Mouse (Mus musculus): Measurements from ENCODE around the gene Tmem120b. TPM values are rescaled to one million over a fixed set of nuclear protein-coding genes. Genes with fewer than 3 reads are reported as not detected.

The Tmem120b gene
- total RNA-seq, 2 experiments from 2014 or later, result 11.1 to 11.7 TPM

DNA sequence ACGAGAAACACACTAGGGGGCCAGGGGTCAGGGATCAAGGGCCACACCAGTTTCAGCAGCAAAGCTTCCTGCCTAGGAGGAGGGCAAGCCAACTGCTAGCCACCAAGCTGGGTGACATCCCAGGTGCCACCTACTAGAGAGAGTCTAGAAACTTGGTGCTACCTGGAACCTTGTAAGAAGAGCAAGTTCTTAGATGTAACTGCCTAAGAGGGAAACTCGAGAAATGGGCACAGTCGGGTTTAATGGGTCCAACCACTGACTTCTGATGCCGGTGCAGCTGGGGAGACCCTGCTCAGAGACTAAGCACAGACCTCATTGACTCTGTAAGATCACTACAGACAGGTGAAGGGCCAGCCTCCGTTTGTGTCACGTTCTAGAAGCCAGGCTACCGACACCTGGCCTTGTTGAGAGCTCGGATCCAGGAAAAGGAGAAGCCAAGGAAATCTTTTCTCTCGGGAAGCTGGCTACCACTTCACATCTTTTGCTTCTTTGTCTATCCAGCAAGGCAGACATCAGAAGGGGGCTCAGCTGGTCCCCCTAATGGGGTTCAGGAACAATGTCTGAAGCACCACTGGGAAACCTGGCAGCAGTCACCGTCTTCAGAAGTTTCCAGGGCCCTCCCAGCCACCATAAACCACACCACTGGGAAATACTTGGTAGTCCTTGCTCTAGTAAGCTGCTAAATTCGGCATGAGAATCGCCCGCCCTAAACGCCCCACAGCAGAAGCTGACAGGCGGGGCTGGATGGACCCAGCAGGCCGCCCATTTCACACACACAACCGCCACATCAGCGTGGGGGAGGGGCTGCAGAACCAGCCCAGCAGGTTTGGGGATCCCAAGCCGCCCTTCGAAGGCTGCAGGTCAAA lies 69.1 kb downstream of the Tmem120b start:
- DNase-seq, result peak; percentile 93
- intact Hi-C loops (cut with DNase I), result no loop called here

DNA sequence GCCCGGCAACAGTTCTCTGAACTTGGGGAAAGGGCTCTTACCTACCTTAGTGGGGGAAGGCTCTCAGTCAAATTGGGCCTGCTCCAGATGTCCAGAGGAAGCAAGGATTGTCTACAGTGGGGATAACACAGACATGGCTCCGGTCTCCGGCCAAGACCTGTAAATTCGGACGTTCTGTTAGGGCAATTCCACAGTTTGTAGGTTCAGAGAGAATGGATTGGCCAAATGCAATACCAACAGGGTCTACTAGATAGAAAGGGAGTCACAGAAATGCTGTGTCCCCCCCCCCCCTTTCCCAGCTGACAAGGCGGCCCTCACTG lies 69.7 kb downstream of the Tmem120b start:
- intact Hi-C loops (cut with DNase I), result no loop called here
- no peak for DNase-seq

DNA sequence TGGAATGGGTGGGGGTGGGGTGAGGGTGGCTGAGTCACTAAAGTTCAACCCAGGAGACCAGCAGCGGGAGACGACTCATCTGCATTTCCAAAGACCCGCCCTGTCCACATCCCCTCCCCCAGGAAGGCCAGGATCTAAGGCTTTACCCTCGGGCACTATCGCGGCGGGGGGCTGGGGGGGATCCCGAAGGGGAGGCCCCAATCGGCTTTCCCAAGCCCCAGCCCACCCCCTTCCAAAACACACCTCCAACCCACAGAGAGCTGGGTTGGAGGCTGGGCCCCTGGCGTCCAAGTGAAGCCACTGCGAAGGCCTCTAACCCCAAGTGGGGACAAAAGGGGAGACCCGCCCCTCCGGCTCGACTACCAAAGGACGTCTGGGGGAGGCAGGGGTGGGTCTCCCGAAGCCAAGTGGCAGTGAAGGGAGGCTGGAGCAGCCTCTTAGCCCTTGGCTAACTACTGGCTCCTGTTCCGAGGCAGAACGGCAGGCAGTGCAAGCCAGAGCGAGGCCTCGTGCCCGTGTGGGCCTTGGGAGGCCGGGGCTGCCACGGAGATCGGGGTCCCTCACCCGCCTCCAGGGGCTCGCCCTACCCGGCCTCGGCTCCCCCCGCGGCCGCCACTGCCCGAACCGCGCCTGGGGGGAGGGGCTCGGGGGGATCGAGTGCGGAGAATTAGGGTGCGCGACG lies 70.2 kb downstream of the Tmem120b start:
- intact Hi-C loops (cut with DNase I), result no loop called here
- peak; percentile 88 for DNase-seq

DNA sequence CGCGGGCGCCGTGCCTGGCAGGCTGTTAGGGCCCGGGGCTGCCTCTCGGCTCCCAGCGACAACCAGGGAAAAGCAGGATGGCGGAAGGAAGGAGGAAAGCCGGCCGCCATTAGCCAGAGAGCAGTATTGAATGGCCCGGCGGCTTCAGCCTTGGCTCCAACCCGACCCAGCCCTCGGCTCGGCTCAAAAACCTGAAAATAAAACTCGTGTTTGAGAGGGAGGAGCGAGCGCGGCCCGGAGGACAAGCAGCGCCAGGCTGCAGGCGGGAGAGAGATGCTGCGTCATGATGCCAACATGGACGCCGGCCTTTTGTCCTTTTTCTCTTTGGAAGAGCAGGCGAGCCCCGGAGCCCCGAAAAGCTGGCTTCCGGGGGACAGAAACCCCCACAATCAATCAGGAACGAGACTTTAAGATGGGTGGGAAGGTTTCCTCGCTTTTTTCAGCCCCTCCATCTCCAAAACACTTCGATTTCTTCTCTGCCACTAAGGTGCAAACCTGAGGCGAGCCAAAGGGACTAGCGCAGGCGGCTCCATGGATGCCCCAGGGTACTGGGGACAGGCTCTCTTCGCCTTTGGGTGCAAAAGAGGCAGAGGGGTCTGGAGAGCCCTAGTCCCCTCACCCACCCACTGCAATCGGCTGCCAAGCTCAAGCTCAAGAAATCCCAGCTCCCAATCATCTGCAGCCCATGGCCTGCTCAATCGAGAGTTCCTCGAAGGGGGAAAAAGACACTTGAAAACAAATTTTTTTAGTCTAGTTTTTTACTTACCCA lies 70.9 kb downstream of the Tmem120b start:
- DNase-seq, result peak; percentile 89 to 91
- intact Hi-C loops (cut with DNase I), result no loop called here

DNA sequence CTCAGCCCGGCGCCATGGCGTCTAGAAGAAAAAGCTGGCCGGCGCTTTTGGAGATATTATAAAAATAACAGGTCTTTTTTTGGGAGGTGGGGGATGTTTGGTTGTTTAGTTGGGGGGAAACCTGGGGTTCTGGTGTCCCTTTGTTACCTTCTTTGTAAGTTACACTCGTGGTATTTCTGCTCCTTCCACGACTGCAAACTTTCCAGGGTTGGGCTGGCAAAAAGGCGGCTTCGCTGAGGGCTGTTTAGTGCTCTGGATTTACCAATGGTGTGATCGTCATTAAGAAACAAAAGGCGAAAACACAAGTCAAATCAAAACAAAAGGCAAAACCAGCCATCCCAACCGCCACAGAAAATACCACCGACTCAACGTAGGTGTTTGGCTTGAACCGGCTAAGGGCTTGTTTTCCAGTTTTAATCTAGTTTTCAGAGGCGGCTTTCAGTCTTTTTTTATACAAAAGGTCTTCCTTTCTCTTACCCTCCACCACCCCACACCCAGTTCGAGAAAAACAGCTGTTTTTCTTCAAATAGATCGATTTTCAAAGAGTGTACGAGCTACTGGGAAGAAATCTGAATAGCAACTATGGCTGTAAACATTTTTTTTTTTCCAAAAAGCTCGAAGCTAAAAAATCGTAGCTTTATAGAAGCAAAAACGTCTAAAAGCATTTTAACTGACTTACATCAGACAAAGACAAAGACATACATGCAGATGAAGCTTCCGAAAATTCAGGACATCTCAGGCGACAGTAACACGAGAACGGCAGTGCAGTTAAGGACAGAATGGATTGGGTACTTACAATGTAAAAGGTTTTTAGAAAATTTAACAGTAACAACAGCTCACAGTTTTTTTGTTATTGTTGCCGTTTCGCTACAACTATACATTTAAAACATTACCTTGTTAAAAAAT lies 71.8 kb downstream of the Tmem120b start:
- peak; percentile 50 to 56 for DNase-seq
- intact Hi-C loops (cut with DNase I), result no loop called here

DNA sequence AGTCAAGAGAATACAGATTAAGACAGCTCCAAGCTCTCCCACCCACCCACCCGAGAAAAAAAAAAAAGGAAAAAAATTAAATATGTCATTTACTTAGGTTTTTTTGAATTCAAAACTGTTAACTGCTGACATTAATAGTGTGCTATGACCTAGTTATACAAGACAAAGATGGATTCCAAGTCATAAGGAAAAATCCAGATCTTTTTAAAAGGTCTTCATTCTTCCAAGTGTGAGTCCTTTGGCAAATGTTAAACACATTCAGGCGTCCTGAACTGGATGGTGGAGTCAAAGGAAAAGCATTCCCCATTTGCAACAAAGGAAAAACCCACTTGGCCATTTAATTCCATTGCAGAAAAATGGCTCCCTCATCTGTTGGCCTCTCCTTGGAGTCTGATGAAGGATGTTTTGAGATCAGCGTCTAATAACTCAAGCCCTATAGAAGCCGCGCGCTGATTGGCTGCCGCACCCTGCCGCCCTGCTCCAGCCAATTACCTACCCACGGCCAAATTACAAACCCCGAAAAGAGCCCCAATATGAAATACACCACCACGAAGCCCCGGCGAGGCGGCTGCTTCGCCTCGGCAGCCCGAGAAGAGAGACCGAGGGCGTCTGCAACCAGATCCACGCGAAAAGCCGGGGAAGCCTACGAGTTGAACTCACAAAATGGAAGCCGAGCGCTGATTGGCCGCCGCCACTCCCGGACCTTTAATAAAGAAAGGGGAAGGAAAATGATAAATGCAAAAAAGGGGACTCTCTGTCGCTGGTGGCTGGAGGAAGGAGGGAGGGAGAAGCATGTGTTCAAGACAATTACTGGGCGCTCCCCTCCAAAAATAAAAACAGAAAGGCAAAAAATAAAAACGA lies 72.7 kb downstream of the Tmem120b start:
- intact Hi-C loops (cut with DNase I), result no loop called here
- DNase-seq, result peak; percentile 95 to 96

DNA sequence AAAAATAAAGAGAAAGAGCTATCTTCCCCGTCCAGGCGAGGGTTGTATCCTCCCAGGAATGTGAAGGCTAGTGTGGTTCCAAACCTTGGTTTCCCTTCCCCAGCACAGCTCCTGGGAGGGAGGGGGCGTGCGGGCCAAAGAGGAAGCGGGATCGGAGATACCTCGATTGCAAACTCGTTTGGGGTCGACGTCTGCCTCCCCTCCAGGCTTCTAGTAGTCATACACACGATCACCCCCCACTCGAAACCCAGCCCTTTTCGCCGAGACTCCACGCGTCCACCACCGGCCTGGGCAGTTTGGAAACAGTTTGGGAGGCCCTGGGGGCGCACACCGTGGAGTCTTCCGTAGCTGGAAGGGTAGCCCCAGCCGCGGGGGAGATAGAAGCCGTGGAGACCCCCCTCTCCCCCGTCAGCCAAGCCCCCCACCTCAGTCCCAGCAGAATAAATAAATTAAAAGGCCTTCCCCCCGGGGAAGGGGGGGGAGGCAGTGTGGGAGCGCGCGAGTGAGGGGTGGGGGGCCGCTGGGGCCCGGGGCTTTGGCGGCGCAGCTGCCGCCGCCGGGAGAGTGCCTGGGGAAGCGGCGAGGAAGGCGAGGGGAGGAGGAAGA lies 73.4 kb downstream of the Tmem120b start:
- intact Hi-C loops (cut with DNase I), result no loop called here
- peak in 1 of 2 experiments; percentile 77 for DNase-seq

DNA sequence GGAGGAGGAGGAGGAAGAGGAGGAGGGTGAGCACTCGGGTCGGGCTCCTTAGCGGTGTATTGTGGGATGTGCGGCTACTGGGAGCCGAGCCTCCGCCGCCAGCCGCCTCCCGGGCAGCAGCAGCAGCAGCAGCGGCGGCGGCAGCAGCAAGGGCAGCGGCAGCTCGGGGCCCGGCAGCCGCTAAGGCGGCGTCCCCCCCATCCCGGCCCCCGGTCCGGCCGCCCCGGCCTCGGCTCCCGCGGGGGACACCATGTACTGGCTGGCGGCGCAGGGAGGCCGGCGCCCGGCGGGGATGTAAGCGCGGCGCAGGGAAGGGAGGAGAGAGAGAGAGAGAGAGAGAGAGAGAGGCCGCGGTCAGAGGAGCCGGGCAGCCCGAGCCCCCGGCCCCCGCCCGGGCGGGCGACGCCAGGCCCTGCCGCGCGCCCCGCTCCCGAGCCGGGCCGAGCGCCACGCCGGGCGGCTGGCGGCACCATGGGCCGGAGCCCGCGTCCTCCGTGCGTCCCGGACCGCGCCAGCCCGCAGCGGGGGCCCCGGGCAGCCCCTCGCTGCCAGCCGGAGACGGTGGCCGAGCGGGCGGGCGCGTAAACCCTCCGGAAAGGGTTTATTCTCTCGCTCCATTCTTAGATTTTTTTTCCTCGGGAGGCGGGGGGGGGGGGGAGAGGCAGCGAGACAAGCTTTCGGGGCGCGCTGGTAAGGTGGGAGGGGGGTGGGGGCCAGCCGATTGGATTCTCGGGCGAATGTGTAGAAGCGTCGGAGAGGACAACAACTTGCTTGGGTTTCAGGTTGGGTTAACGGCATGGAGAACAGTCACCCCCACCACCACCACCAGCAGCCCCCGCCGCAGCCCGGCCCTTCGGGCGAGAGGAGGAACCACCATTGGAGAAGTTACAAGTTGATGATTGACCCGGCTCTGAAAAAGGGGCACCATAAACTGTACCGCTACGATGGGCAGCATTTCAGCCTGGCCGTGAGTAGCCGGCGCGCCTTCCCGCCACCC lies 74.2 kb downstream of the Tmem120b start, which contains the start of gene Setd1b:
TSS of gene Setd1b (plus strand) at position 33 of the 997 bp plus-strand sequence.
- DNase-seq, result peak; percentile 65 to 71
- intact Hi-C loops (cut with DNase I), result loop anchor here (1.0 kb wide), 1 partner anchor 8 kb away; no protein-coding TSS in a partner anchor

DNA sequence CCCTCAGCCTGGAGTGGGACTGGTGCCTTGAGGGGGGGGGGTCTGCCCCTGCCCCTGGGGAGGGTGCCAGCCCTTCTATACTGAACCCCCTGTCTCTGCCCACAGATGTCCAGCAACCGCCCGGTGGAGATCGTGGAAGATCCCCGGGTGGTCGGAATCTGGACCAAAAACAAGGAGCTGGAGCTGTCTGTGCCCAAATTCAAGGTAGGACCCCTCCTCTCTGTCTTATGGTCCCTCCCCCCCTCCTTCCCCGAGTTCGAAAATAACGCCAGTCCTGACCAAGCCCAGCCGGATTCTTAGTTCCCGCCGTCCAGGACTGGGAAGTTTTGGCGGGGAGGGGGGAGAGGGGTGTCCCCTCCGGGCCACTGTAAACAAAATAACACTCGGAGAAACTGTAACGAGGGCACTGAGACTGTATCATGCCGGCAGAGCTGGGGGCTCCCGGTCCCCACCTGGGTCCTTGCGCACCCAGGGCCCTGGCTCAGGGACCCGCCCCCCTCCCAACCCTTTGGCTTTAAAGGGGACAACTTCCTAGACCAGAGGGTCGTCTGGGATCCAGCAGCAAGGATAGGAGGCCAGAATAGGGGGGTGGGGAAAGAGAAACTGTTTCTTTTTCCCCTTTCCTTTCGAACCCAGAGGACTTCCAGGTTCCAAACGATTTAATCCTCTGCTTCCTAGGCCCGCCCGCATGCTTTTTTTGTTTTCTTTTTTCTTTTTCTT lies 75.2 kb downstream of the Tmem120b start:
- intact Hi-C loops (cut with DNase I), result loop anchor here (1.0 kb wide), 1 partner anchor 9 kb away; no protein-coding TSS in a partner anchor
- DNase-seq, result peak; percentile 50 to 73

DNA sequence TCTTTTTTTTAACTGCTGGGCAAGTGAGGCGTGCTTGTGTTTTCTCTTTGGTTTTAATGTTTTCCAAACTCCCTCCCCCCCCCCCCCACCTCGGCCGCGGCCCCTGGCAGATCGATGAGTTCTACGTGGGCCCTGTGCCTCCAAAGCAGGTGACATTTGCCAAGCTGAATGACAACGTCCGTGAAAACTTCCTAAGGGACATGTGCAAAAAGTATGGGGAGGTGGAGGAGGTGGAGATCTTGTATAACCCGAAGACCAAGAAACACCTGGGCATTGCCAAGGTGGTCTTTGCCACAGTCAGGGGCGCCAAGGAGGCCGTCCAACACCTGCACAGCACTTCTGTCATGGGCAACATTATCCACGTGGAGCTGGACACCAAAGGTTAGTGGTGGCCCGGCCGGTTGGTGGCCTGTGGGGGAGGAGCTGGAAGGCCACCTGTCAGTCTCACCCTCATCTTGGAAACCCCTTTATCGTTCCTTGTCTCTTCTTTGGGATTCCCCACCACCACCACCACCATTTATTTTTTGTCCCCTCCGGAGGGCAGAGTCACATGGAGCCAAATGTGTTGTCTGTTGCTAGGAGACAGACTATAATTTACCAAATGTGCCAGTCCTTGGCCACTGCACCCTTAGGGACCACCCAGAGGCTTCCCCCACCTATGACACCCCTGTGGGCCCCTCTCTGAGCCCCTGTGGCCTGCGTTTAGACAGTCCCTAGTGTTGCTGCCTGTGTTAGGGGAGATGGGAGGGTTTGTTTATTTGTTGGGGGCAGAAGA lies 75.9 kb downstream of the Tmem120b start:
- DNase-seq, result peak in 1 of 2 experiments; percentile 30
- intact Hi-C loops (cut with DNase I), result loop anchor here (1.0 kb wide), 1 partner anchor 10 kb away; no protein-coding TSS in a partner anchor

DNA sequence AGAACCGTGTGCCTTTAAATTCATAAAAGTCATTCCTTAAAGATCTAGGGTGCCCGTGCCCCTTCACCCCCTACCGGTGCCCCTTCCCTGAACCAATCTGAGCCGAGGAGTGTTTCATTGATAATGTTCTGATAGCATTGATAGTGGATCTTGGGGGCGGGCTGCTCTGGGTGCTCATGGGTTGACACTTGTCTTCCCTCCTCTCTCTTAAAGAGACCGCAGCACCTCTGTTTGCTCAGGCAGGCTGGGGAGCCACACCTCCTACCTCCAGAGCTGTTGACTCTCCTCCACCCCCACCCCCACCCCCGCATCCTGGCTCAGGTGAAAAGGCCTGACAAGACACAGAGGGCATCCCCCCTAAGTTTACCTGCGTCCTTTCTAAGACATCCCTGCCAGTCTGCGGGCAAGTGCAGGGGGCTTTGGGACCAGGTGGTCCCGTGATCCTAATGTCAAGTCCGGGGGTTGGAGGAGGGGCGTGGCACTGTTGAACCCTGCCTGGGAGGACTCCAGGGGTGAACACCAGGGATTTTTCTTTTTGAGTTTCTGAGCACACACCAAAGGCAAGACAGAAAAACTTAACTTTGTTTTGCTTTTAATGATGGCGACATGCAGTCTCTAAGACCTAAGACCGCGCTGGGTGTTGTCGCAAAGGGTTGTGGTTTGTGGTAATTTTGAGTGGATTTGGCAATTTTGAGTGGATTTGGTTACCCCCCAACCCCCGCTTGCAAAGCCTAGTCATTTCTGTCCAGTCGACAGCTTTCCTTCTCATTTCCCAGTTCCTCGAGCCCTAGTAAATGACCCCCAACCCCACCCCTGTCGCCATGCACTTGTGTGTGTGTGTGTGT lies 76.8 kb downstream of the Tmem120b start:
- no peak for DNase-seq
- intact Hi-C loops (cut with DNase I), result no loop called here

DNA sequence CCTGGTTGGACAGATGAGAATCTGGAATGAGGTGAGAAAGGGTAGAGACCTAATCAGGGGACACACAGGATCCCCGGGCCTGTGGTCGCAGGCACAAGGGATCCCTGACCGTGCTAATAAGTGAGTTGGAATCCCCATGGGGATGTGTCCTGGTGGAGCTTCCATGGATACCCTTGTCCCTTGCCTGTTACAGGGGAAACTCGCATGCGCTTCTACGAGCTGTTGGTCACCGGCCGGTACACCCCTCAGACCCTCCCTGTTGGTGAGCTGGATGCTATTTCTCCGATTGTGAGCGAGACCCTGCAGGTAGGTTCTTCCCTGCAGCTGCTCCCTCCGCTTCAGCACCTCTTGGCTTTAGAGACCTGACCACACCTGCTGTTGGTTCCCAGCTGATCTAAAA lies 78.1 kb downstream of the Tmem120b start:
- no peak for DNase-seq
- intact Hi-C loops (cut with DNase I), result no loop called here

DNA sequence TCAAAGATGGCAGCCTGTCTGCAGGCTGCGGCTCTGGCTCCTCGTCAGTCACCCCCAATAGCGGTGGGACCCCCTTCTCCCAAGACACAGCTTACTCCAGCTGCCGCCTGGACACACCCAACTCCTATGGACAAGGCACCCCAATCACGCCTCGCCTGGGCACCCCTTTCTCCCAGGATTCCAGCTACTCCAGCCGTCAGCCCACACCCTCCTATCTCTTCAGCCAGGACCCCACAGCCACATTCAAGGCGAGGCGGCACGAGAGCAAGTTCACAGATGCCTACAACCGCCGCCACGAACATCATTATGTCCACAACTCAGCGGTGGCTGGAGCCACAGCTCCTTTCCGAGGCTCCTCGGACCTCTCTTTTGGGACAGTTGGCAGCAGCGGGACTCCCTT lies 79.4 kb downstream of the Tmem120b start:
- intact Hi-C loops (cut with DNase I), result no loop called here
- no peak for DNase-seq

DNA sequence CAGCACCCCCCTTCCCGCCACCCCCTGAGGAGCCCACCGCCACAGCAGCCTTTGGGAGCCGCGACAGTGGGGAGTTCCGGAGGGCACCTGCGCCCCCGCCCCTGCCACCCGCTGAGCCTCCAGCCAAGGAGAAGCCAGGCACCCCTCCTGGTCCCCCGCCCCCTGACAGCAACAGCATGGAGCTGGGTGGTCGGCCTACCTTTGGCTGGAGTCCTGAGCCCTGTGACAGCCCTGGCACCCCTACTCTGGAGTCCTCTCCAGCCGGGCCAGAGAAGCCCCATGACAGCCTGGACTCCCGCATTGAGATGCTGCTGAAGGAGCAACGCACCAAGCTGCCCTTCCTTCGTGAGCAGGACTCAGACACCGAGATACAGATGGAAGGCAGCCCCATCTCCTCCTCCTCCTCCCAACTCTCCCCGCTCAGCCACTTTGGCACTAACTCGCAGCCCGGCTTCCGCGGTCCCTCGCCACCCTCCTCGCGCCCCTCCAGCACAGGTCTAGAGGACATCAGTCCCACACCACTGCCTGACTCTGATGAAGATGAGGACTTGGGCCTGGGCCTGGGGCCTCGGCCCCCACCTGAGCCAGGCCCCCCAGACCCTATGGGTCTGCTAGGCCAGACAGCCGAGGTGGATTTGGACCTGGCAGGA lies 80.0 kb downstream of the Tmem120b start:
- intact Hi-C loops (cut with DNase I), result no loop called here
- DNase-seq, result no peak
